20 mouse cellular contexts compared by ENCODE assay signal in genomic region chr2:127619311-127619710, GRCm38 (mm10). TPM values are rescaled to one million over a fixed set of nuclear protein-coding genes. Genes with fewer than 3 reads are reported as not detected.
"Had no signal": no experiment of that assay in that cellular context is flagged by ENCODE, and none has a peak within 500 bp of the region (broad histone marks: within the 10 kb centered on the region; RNA-seq: fewer than 3 reads in every experiment).

No protein-coding gene starts in this region.

- H3K27ac ChIP-seq: liver, embryonic 15.5 days; lung, embryonic 15.5 days; macrophage; midbrain, embryonic 13.5 days; midbrain, embryonic 15.5 days; neural tube, embryonic 13.5 days; neural tube, embryonic 15.5 days; stomach, embryonic 15.5 days; stomach, postnatal 0 days had no signal

- DNase-seq: liver, postnatal 0 days; lung, adult 2 months; lung, postnatal 14 days; lung, postnatal 36 days; right cerebral cortex, postnatal 14 days; thymus, adult 2 months; thymus, postnatal 25 days; thymus, postnatal 4 days had no signal

- H3K4me3 ChIP-seq: liver, embryonic 15.5 days; lung, embryonic 15.5 days; megakaryocyte, embryonic 14.5 days; midbrain, embryonic 13.5 days; midbrain, embryonic 15.5 days; neural tube, embryonic 13.5 days; neural tube, embryonic 15.5 days; stomach, embryonic 15.5 days had no signal

RNA-seq across cellular contexts. Expression of gene Mal, which starts 37.2 kb away (rescaled TPM):
- total RNA-seq: megakaryocyte progenitor cell, adult 5-6 weeks; monocyte, adult 5-6 weeks had no signal
- polyA plus RNA-seq: macrophage had no signal
